Comparison of ENCODE assay signal across 10 mouse cellular contexts in genomic region chr4:109664091-109664490, GRCm38 (mm10). TPM values are rescaled to one million over a fixed set of nuclear protein-coding genes. Genes with fewer than 3 reads are reported as not detected.
DNase-seq lines count a peak whose midpoint lies in the region; ATAC-seq and TF ChIP-seq lines count a peak whose summit lies in the region.
"Had no signal": no experiment of that assay in that cellular context is flagged by ENCODE, and none has a peak within 500 bp of the region (broad histone marks: within the 10 kb centered on the region; RNA-seq: fewer than 3 reads in every experiment).

No protein-coding gene starts in this region.

- H3K4me2 ChIP-seq in hindbrain, embryonic 12.5 days (replicated peaks): 0 out of 2 replicates have a peak overlapping the region, but pooled peaks have one; percentile 6
- peak overlapping the region; percentile 95 for H3K4me2 ChIP-seq in CH12.LX (ENCODE audit: insufficient read depth, low read depth, poor library complexity, severe bottlenecking)
- H3K4me2 ChIP-seq in embryonic facial prominence, embryonic 14.5 days (ENCODE audit: low read depth, low read length): peak overlapping the region; percentile 97
- H3K4me2 ChIP-seq in limb, embryonic 15.5 days: peak overlapping the region; percentile 95

- no peak for ATAC-seq in hindbrain, embryonic 12.5 days (ENCODE audit: low FRiP score)
- ATAC-seq in embryonic facial prominence, embryonic 14.5 days (ENCODE audit: low read depth): no peak
- no peak for ATAC-seq in limb, embryonic 15.5 days (ENCODE audit: insufficient number of reproducible peaks, low FRiP score, low TSS enrichment, low read depth)

- H3K27ac ChIP-seq in hindbrain, embryonic 12.5 days: no peak overlapping the region
- H3K27ac ChIP-seq in hindbrain, embryonic 10.5 days: no peak overlapping the region
- no peak overlapping the region for H3K27ac ChIP-seq in CH12.LX (ENCODE audit: insufficient read depth, low read depth)
- no peak overlapping the region for H3K27ac ChIP-seq in embryonic facial prominence, embryonic 14.5 days (replicated peaks; ENCODE audit: low read depth, low read length)
- no peak overlapping the region for H3K27ac ChIP-seq in limb, embryonic 15.5 days

- TF ChIP-seq EP300 in CH12.LX (IDR thresholded peaks at IDR 0.05; ENCODE audit: low read length): no peak

- H3K27me3 ChIP-seq in hindbrain, embryonic 12.5 days: peaks cover 59% of the 10 kb centered on the region
- H3K27me3 ChIP-seq in hindbrain, embryonic 10.5 days (ENCODE audit: insufficient read depth, poor library complexity, severe bottlenecking): peaks cover 84% of the 10 kb centered on the region
- H3K27me3 ChIP-seq in CH12.LX (replicated peaks): no peaks in the 10 kb centered on the region
- H3K27me3 ChIP-seq in embryonic facial prominence, embryonic 14.5 days (replicated peaks; ENCODE audit: control insufficient read depth, insufficient read depth, low read length): peaks cover 45% of the 10 kb centered on the region
- H3K27me3 ChIP-seq in limb, embryonic 15.5 days: peaks cover 33% of the 10 kb centered on the region

- no peak overlapping the region for H3K9ac ChIP-seq in hindbrain, embryonic 12.5 days
- peak overlapping the region; percentile 89 for H3K9ac ChIP-seq in CH12.LX (ENCODE audit: insufficient read depth, low read depth)
- no peak overlapping the region for H3K9ac ChIP-seq in embryonic facial prominence, embryonic 14.5 days (ENCODE audit: low read depth, low read length)
- H3K9ac ChIP-seq in limb, embryonic 15.5 days: no peak overlapping the region

- H3K4me1 ChIP-seq in hindbrain, embryonic 12.5 days: peaks cover 20% of the 10 kb centered on the region
- peaks cover 26% of the 10 kb centered on the region for H3K4me1 ChIP-seq in hindbrain, embryonic 10.5 days (replicated peaks)
- peaks cover 0 to 13% of the 10 kb centered on the region in 2 experiments; a peak in 2 of 4 replicates for H3K4me1 ChIP-seq in CH12.LX (ENCODE audit: control insufficient read depth in 1 of 2, insufficient read depth in 2 of 2)
- H3K4me1 ChIP-seq in embryonic facial prominence, embryonic 14.5 days (ENCODE audit: control insufficient read depth, insufficient read depth, low read length): no peaks in the 10 kb centered on the region
- H3K4me1 ChIP-seq in limb, embryonic 15.5 days: peaks cover 13% of the 10 kb centered on the region; the same call in 1 of the 2 replicates

- no peak overlapping the region for H3K4me3 ChIP-seq in hindbrain, embryonic 12.5 days
- H3K4me3 ChIP-seq in hindbrain, embryonic 10.5 days: no peak overlapping the region
- peak overlapping the region in 2 of 3 experiments; percentile 62 to 90 for H3K4me3 ChIP-seq in CH12.LX (replicated peaks in 1 of 3; ENCODE audit: low read depth in 2 of 3, low read length in 2 of 3, poor library complexity in 1 of 3)
- H3K4me3 ChIP-seq in embryonic facial prominence, embryonic 14.5 days (ENCODE audit: low read depth, low read length): peak overlapping the region; percentile 65
- H3K4me3 ChIP-seq in limb, embryonic 15.5 days: peak overlapping the region; percentile 78

- no peaks in the 10 kb centered on the region for H3K9me3 ChIP-seq in hindbrain, embryonic 12.5 days (replicated peaks)
- H3K9me3 ChIP-seq in hindbrain, embryonic 10.5 days: no peaks in the 10 kb centered on the region
- no peaks in the 10 kb centered on the region for H3K9me3 ChIP-seq in CH12.LX (replicated peaks; ENCODE audit: low read length)
- H3K9me3 ChIP-seq in embryonic facial prominence, embryonic 14.5 days (ENCODE audit: control insufficient read depth, low read length): no peaks in the 10 kb centered on the region
- H3K9me3 ChIP-seq in limb, embryonic 15.5 days: no peaks in the 10 kb centered on the region

- dilution Hi-C loops in CH12.LX (cut with MboI; ENCODE audit: extremely low pct_ligation_motif_present, extremely low pct_unique_long_range_greater_than_20kb, low sequenced_read_pairs): no loop called here

- WGBS in hindbrain, embryonic 12.5 days: 9% methylated on average over 5 of the region's 5 CpGs
- 10% methylated on average over 5 of the region's 5 CpGs for whole genome bisulfite sequencing in hindbrain, embryonic 10.5 days
- WGBS in embryonic facial prominence, embryonic 14.5 days: 7% methylated on average over 5 of the region's 5 CpGs
- WGBS in limb, embryonic 15.5 days: 16% methylated on average over 5 of the region's 5 CpGs

- DNase-seq in hindbrain, embryonic 10.5 days (ENCODE audit: low spot score): no peak
- DNase-seq in CH12.LX (ENCODE audit: extremely low read depth): no peak
- no peak for DNase-seq in embryonic facial prominence, embryonic 14.5 days (ENCODE audit: low spot score)
- no peak for DNase-seq in B cell, adult 2 months
- DNase-seq in Muller cell, postnatal 12 days (ENCODE audit: inconsistent ontology term): no peak
- DNase-seq in cerebellum, adult 11 months: no peak
- DNase-seq: cerebellum, postnatal 10 days; thymus, adult 18-20 months had no signal

- in situ Hi-C loops in CH12.LX (cut with MboI; ENCODE audit: low pct_ligation_motif_present, low pct_unique_long_range_greater_than_20kb, low sequenced_read_pairs): loop anchor here (10.0 kb wide), 1 partner anchor 159 kb away; no protein-coding TSS in a partner anchor

- TF ChIP-seq POLR2A in CH12.LX (IDR thresholded peaks at IDR 0.05; ENCODE audit: low read depth, low read length): no peak

- no peaks in the 10 kb centered on the region for H3K36me3 ChIP-seq in hindbrain, embryonic 12.5 days
- H3K36me3 ChIP-seq in hindbrain, embryonic 10.5 days: no peaks in the 10 kb centered on the region
- peaks cover 0 to 3% of the 10 kb centered on the region in 2 experiments for H3K36me3 ChIP-seq in CH12.LX (replicated peaks in 1 of 2; ENCODE audit: control insufficient read depth in 1 of 2, insufficient read depth in 1 of 2, low read length in 1 of 2)
- H3K36me3 ChIP-seq in embryonic facial prominence, embryonic 14.5 days (ENCODE audit: control insufficient read depth, insufficient read depth, low read length): no peaks in the 10 kb centered on the region
- H3K36me3 ChIP-seq in limb, embryonic 15.5 days: no peaks in the 10 kb centered on the region

- no peak for TF ChIP-seq RAD21 in CH12.LX (IDR thresholded peaks at IDR 0.05; ENCODE audit: low read depth, low read length)

- no peak for TF ChIP-seq CTCF in CH12.LX (conservative IDR thresholded peaks at IDR 0.05 in 1 of 2, IDR thresholded peaks at IDR 0.05 in 1 of 2; ENCODE audit: low read depth in 2 of 2, low read length in 2 of 2)

- peaks cover 18% of the 10 kb centered on the region for H3K79me2 ChIP-seq in CH12.LX (replicated peaks; ENCODE audit: control insufficient read depth, extremely low read depth, insufficient read depth, poor library complexity, severe bottlenecking)

TF ChIP-seq in CH12.LX, 34 proteins besides CTCF, POLR2A, EP300 and RAD21:
- TF ChIP-seq IRF4 (IDR thresholded peaks at IDR 0.05; ENCODE audit: low read depth, low read length): no peak
- no peak for TF ChIP-seq ETS1 (conservative IDR thresholded peaks at IDR 0.05; ENCODE audit: low read depth, low read length)
- TF ChIP-seq MEF2A (IDR thresholded peaks at IDR 0.05; ENCODE audit: borderline replicate concordance, low read depth, low read length): no peak
- TF ChIP-seq MAFK (IDR thresholded peaks at IDR 0.05; ENCODE audit: insufficient replicate concordance, low read length): no peak
- TF ChIP-seq USF2 (conservative IDR thresholded peaks at IDR 0.05; ENCODE audit: low read depth, low read length): no peak
- TF ChIP-seq ELF1 (IDR thresholded peaks at IDR 0.05; ENCODE audit: low read depth, low read length): no peak
- TF ChIP-seq CHD2 (IDR thresholded peaks at IDR 0.05; ENCODE audit: low read length): no peak
- no peak for TF ChIP-seq GABPA (IDR thresholded peaks at IDR 0.05; ENCODE audit: insufficient replicate concordance, low read depth, low read length)
- no peak for TF ChIP-seq BHLHE40 (IDR thresholded peaks at IDR 0.05; ENCODE audit: low read depth, low read length)
- TF ChIP-seq JUND (conservative IDR thresholded peaks at IDR 0.05; ENCODE audit: low read depth, low read length): no peak
- no peak for TF ChIP-seq PAX5 (IDR thresholded peaks at IDR 0.05; ENCODE audit: low read length)
- TF ChIP-seq UBTF (IDR thresholded peaks at IDR 0.05; ENCODE audit: low read depth, low read length): no peak
- TF ChIP-seq ZNF384 (IDR thresholded peaks at IDR 0.05; ENCODE audit: low read depth, low read length): no peak

RNA-seq across cellular contexts. Expression of gene Cdkn2c, which starts 2.9 kb away (rescaled TPM):
- polyA plus RNA-seq in hindbrain, embryonic 12.5 days (2016; fragmentation: Nextera tagmentation; extraction: Ambion mirVana): 7.3 and 8.8 TPM in 2 replicates
- 3.2 and 4.2 TPM in 2 replicates for polyA plus RNA-seq in hindbrain, embryonic 10.5 days (2016; fragmentation: Nextera tagmentation; extraction: Ambion mirVana)
- total RNA-seq in CH12.LX (2012; rRNA removed): 15.0 and 16.1 TPM in 2 replicates
- 12.8 and 14.1 TPM in 2 replicates for total RNA-seq in CH12.LX (2014; rRNA removed)
- polyA plus RNA-seq in CH12.LX (2012; ENCODE audit: insufficient read length, low read depth): 6.8 and 7.1 TPM in 2 replicates
- 12.0 and 15.8 TPM in 2 replicates for polyA plus RNA-seq in embryonic facial prominence, embryonic 14.5 days (2014; fragmentation: Nextera tagmentation; extraction: Ambion mirVana)
- 13.6 and 14.8 TPM in 2 replicates for polyA plus RNA-seq in limb, embryonic 15.5 days (2015; fragmentation: Nextera tagmentation; extraction: Ambion mirVana)

RNA-seq across cellular contexts. Expression of gene Faf1, which starts 12.3 kb away (rescaled TPM):
- polyA plus RNA-seq in hindbrain, embryonic 12.5 days (2016; fragmentation: Nextera tagmentation; extraction: Ambion mirVana): 45.5 and 47.0 TPM in 2 replicates
- polyA plus RNA-seq in hindbrain, embryonic 10.5 days (2016; fragmentation: Nextera tagmentation; extraction: Ambion mirVana): 29.4 and 32.5 TPM in 2 replicates
- total RNA-seq in CH12.LX (2012; rRNA removed) (34.9 and 35.8 TPM in 2 replicates), CH12.LX (2014; rRNA removed) (52.8 and 65.5 TPM in 2 replicates)
- polyA plus RNA-seq in CH12.LX (2012; ENCODE audit: insufficient read length, low read depth): 38.2 and 38.4 TPM in 2 replicates
- polyA plus RNA-seq in embryonic facial prominence, embryonic 14.5 days (2014; fragmentation: Nextera tagmentation; extraction: Ambion mirVana): 27.9 and 29.3 TPM in 2 replicates
- 17.1 and 23.0 TPM in 2 replicates for polyA plus RNA-seq in limb, embryonic 15.5 days (2015; fragmentation: Nextera tagmentation; extraction: Ambion mirVana)

Comparison
In these comparisons a context has a peak if more than half of its experiments do, and no peak if none do; other contexts are left out.
1. H3K4me2 ChIP-seq: peak in every context shown above with its lines; median percentile 97 in embryonic facial prominence, embryonic 14.5 days; 95 in CH12.LX; 95 in limb, embryonic 15.5 days; 6 in hindbrain, embryonic 12.5 days.
2. H3K4me3 ChIP-seq: peak in CH12.LX (2 of 3), embryonic facial prominence, embryonic 14.5 days (single experiment) and limb, embryonic 15.5 days (single experiment); none in hindbrain, embryonic 12.5 days (single experiment) and hindbrain, embryonic 10.5 days (single experiment).